Mouse (Mus musculus) monocyte, adult 2 months (primary cell): ENCODE measurements around the gene Tmem196.
A peak's percentile ranks its signal among the peaks of the same experiment; 100 is the strongest.

Experiments used
- DNase-seq, 2 experiments: peaks; one replicate each; pipeline ENCODE4 v3.0.0; 2022; ENCODE audit warnings: low spot score in 2 of 2, low read depth in 1 of 2

Tmem196 gene

DNA sequence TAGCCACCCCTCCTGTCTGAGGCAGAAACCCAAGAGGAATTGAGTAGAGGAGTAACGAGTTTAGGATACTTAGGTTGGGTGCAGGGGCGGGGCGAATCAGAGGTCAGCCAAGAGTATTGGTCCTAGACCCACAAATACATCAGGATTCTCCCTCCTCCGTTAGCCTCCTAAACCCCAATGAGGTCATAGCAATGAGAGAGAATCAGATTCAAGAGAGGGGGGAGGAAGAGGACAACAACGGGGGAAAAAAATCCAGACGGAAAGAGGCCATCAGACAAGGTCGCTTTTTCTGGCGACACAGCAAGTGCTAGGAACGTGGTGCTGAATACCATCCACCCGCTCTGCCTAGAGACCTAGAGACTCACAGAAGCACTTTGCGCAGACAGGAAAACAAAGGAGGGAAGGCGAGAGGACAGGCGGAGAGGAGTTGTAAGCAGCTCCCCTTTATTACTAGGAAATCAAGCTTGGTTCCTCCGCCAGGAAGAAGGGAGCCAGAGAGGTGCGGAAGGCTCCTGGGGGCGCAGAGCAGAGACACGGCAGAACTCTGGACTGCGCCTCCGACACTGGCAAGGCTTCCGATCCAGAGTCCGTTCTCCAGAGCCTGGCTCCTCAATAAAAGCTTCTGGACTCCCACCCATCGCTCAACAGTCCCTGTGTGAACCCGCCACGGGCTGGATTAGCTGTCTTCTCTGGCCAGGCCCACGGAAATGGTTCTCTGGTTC is at the start of gene Tmem196:
Gene Tmem196, plus strand, starts transcription at position 234 of the 722 bp plus-strand sequence.
- no peak for DNase-seq

DNA sequence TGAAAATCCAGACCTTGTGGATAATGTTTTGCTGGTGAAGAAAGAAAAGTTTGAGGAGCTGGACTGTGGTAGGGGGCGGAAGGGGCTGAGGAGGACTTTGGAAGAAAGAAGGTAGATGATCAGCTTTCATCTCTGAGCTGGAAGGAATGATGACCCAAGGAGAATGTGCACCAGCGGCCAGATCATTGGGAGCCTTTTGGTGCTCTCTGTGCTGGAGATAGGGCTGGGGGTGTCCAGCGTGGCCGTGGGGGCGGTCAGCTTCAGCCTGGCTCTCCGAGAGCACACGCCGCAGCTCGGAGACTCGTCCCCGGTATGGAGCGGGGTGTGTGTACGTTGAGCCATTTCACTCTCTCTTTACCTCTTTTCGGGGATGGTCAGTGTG is 680 bp downstream of the Tmem196 start:
- DNase-seq: no peak

DNA sequence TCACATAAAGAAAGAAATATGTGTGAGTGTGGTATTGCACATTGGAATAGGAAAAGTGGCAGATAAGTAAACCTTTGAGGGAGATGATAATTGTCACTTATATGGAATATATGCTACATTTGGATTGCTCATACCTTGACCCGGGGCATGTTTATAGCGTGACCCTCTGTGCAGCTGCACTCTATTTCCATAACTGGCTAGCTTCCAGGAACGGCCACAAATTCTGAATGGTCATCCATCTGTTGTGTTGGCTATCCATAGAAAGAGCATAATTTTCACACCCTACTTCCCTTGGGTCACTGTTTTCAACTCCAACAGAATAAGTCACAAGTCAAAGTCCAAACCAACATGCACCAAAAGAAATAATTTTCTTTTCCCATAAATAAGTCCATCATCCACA is 11.4 kb downstream of the Tmem196 start:
- no peak for DNase-seq

DNA sequence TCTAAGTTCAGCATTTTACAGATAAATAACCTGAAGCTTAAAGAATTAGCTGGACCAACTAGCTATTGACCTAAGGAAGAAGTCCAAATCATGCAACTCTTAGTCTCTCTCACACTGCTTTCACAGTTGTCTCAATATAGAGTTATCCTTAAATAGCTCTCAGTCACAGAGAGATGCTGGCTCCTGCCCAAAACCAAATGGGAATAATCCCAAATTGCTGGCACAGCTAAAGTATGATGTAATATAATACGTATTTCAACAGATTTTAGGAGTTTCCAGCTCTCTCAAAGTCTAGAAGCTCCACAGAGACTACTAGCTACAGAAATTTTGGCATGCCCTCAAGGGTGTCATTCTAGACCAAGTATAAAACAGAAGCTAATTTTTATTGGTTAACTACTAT is 15.1 kb downstream of the Tmem196 start:
- DNase-seq: no peak

GRCm38 (mm10) chr12:119965373-119965772 is 19.8 kb downstream of the Tmem196 start:
- no peak for DNase-seq

DNA sequence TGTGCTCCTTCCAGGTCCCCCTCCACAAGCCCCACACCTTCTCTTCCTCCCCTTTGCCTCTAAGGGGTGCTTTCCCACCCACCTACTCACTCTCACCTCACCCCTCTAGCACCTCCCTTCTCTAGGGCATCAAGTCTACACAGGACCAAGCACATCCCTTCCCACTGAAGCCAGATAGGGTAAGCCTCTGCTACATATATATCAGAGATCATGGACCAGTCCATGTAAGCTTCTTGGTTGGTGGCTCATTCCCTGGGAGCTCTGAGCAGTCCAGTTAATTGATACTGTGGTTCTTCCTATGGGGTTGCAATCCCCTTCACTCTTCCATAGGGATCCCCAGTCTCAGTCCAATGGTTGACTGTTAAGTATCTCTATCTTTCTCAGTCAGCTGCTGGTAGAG is 24.4 kb downstream of the Tmem196 start:
- DNase-seq: no peak

- DNase-seq: no peak
Measured at GRCm38 (mm10) chr12:119981731-119982130, 36.1 kb downstream of the Tmem196 start.

- DNase-seq: no peak
Measured at GRCm38 (mm10) chr12:119998267-119998666, 52.6 kb downstream of the Tmem196 start.

- no peak for DNase-seq
Measured at GRCm38 (mm10) chr12:120004280-120004679, 58.7 kb downstream of the Tmem196 start.

DNA sequence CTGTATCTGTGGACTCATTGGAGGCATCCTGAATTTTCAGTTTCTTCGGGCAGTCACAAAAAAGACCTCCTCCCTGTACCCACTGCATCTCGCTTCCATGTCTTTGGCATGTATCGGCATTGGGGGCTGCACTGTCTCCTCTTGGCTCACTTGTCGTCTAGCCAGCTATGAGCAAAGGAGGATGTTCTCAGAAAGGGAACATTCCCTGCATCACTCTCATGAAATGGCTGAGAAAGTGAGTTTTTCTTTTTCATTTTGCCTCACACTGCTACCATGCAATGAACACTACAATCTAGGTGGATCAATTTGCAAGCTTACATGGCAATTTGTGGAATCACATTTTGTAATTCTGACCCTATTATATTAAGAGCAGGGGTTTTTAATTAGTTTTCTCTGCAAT is 69.1 kb downstream of the Tmem196 start:
- no peak for DNase-seq

GRCm38 (mm10) chr12:120015201-120015600 is 69.6 kb downstream of the Tmem196 start:
- DNase-seq: no peak

- DNase-seq: peak; percentile 69 to 79
Measured at GRCm38 (mm10) chr12:120028089-120028959, 82.7 kb downstream of the Tmem196 start.
